Mouse (Mus musculus): ENCODE data around the gene Kcnc1.

- no peak for TF ChIP-seq CTCF (IDR thresholded peaks at IDR 0.05; ENCODE audit: borderline replicate concordance, extremely low read depth, insufficient read depth, insufficient read length)
- no peak for TF ChIP-seq POLR2A (IDR thresholded peaks at IDR 0.05; ENCODE audit: borderline replicate concordance, extremely low read depth, insufficient read depth, insufficient read length, poor library complexity, severe bottlenecking)
Measured at GRCm38 (mm10) chr7:46348813-46349212, 47.5 kb upstream of the Kcnc1 start.

Data from brain, embryonic 14.5 days (tissue).